Comparison of ENCODE assay signal across 18 mouse cellular contexts in the genomic region with DNA sequence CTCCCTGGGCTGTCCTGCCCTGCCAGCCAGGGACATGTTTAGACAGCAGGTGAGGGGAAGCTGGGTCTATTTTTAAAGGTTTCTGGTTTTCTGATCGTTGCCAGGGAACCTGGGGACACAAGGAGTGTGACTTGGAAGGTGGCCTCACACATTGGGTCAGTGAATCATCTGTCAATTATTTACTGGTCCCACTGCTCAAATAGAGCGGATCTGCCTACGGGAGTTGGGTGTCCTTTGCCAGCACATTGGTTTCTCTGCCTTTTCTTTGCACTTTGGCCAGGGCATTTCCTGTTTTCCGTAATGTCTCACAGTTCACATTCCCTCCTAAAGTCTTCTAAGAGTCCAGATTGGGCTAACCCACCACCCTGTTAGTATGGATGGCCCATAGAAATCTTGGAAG.
DNase-seq lines count a peak whose midpoint lies in the region; ATAC-seq and TF ChIP-seq lines count a peak whose summit lies in the region.
"Had no signal": no experiment of that assay in that cellular context is flagged by ENCODE, and none has a peak within 500 bp of the region (broad histone marks: within the 10 kb centered on the region; RNA-seq: fewer than 3 reads in every experiment).

No protein-coding gene starts in this region.

- no peak overlapping the region for H3K9ac ChIP-seq in liver, embryonic 12.5 days
- H3K9ac ChIP-seq in kidney, embryonic 15.5 days, result no peak overlapping the region
- H3K9ac ChIP-seq in liver, embryonic 13.5 days, result no peak overlapping the region
- no peak overlapping the region for H3K9ac ChIP-seq in stomach, postnatal 0 days (ENCODE audit: low read length)
- H3K9ac ChIP-seq: forebrain, embryonic 12.5 days; heart, embryonic 13.5 days; hindbrain, embryonic 14.5 days had no signal

- WGBS in liver, embryonic 12.5 days (ENCODE audit: insufficient replicate concordance), result 51% methylated on average over 4 of the region's 4 CpGs
- WGBS in kidney, embryonic 15.5 days, result 59% methylated on average over 4 of the region's 4 CpGs
- 45% methylated on average over 4 of the region's 4 CpGs for WGBS in liver, embryonic 13.5 days (ENCODE audit: insufficient replicate concordance)
- WGBS in stomach, postnatal 0 days, result 55% methylated on average over 4 of the region's 4 CpGs

- TF ChIP-seq EP300 in stomach, postnatal 0 days (optimal IDR thresholded peaks at IDR 0.05), result no peak

- DNase-seq in liver, result no peak
- DNase-seq in liver, embryonic 13.5 days, result no peak
- no peak for DNase-seq in layer of hippocampus, adult 2 months (ENCODE audit: low spot score in 2 of 2)
- no peak for DNase-seq in stomach, postnatal 0 days (ENCODE audit: low spot score)
- no peak for DNase-seq in adrenal gland, adult 2 months
- DNase-seq: adrenal gland, postnatal 10 days; gastrocnemius, postnatal 10 days; heart, adult 18-20 months; heart, postnatal 36 days; lung, adult 2 months; thymus, postnatal 25 days had no signal

- H3K36me3 ChIP-seq in liver, embryonic 12.5 days, result no peaks in the 10 kb centered on the region
- no peaks in the 10 kb centered on the region for H3K36me3 ChIP-seq in kidney, embryonic 15.5 days
- no peaks in the 10 kb centered on the region for H3K36me3 ChIP-seq in liver, embryonic 13.5 days
- no peaks in the 10 kb centered on the region for H3K36me3 ChIP-seq in stomach, postnatal 0 days (ENCODE audit: control insufficient read depth, insufficient read depth, low read length)
- H3K36me3 ChIP-seq: forebrain, embryonic 12.5 days; heart, embryonic 13.5 days; limb, embryonic 10.5 days had no signal

- no peak overlapping the region for H3K27ac ChIP-seq in liver, embryonic 12.5 days
- H3K27ac ChIP-seq in kidney, embryonic 15.5 days, result no peak overlapping the region
- H3K27ac ChIP-seq in liver, embryonic 13.5 days, result peak overlapping the region; percentile 31; the same call in 1 of the 2 replicates
- H3K27ac ChIP-seq in layer of hippocampus, adult 2 months, result no peak overlapping the region
- no peak overlapping the region for H3K27ac ChIP-seq in stomach, postnatal 0 days (replicated peaks)
- H3K27ac ChIP-seq: forebrain, embryonic 12.5 days; heart, embryonic 13.5 days; hindbrain, embryonic 14.5 days; left cerebral cortex, adult 2 months; limb, embryonic 10.5 days had no signal

- no peak for TF ChIP-seq CTCF in layer of hippocampus, adult 2 months (conservative IDR thresholded peaks at IDR 0.05)
- no peak for TF ChIP-seq CTCF in stomach, postnatal 0 days (IDR thresholded peaks at IDR 0.05; ENCODE audit: low read depth)

- H3K4me1 ChIP-seq in liver, embryonic 12.5 days, result no peaks in the 10 kb centered on the region
- H3K4me1 ChIP-seq in kidney, embryonic 15.5 days, result peaks cover 6% of the 10 kb centered on the region
- H3K4me1 ChIP-seq in liver, embryonic 13.5 days (replicated peaks), result no peaks in the 10 kb centered on the region
- H3K4me1 ChIP-seq in stomach, postnatal 0 days (replicated peaks; ENCODE audit: control insufficient read depth, insufficient read depth), result no peaks in the 10 kb centered on the region
- H3K4me1 ChIP-seq: heart, embryonic 13.5 days had no signal

- no peaks in the 10 kb centered on the region for H3K9me3 ChIP-seq in liver, embryonic 12.5 days (replicated peaks)
- no peaks in the 10 kb centered on the region for H3K9me3 ChIP-seq in kidney, embryonic 15.5 days (replicated peaks)
- H3K9me3 ChIP-seq in liver, embryonic 13.5 days (replicated peaks), result no peaks in the 10 kb centered on the region
- no peaks in the 10 kb centered on the region for H3K9me3 ChIP-seq in stomach, postnatal 0 days (ENCODE audit: control insufficient read depth, low read length)
- H3K9me3 ChIP-seq: forebrain, embryonic 12.5 days; heart, embryonic 13.5 days; limb, embryonic 10.5 days had no signal

- no peak overlapping the region for H3K4me3 ChIP-seq in liver, embryonic 12.5 days
- no peak overlapping the region for H3K4me3 ChIP-seq in kidney, embryonic 15.5 days (replicated peaks)
- H3K4me3 ChIP-seq in liver, embryonic 13.5 days (replicated peaks), result no peak overlapping the region
- H3K4me3 ChIP-seq in layer of hippocampus, adult 2 months, result no peak overlapping the region
- H3K4me3 ChIP-seq in stomach, postnatal 0 days (ENCODE audit: low read depth, low read length), result no peak overlapping the region
- H3K4me3 ChIP-seq: forebrain, embryonic 12.5 days; heart, embryonic 13.5 days; left cerebral cortex, adult 2 months; limb, embryonic 10.5 days had no signal

- no peak overlapping the region for H3K4me2 ChIP-seq in liver, embryonic 12.5 days
- no peak overlapping the region for H3K4me2 ChIP-seq in kidney, embryonic 15.5 days
- H3K4me2 ChIP-seq in liver, embryonic 13.5 days, result no peak overlapping the region
- no peak overlapping the region for H3K4me2 ChIP-seq in stomach, postnatal 0 days (replicated peaks; ENCODE audit: low read depth)
- H3K4me2 ChIP-seq: forebrain, embryonic 12.5 days; heart, embryonic 13.5 days; hindbrain, embryonic 14.5 days had no signal

- H3K27me3 ChIP-seq in liver, embryonic 12.5 days (replicated peaks), result no peaks in the 10 kb centered on the region
- no peaks in the 10 kb centered on the region for H3K27me3 ChIP-seq in kidney, embryonic 15.5 days
- no peaks in the 10 kb centered on the region for H3K27me3 ChIP-seq in liver, embryonic 13.5 days
- no peaks in the 10 kb centered on the region for H3K27me3 ChIP-seq in stomach, postnatal 0 days (ENCODE audit: control insufficient read depth, insufficient read depth, low read length)
- H3K27me3 ChIP-seq: heart, embryonic 13.5 days had no signal

- ATAC-seq in liver, embryonic 12.5 days, result 0 out of 2 replicates have a peak, but pooled peaks have one; percentile 37
- peak; percentile 33; the same call in 1 of the 2 replicates for ATAC-seq in kidney, embryonic 15.5 days (replicated peaks; ENCODE audit: low FRiP score)
- ATAC-seq in liver, embryonic 13.5 days (ENCODE audit: low read depth), result peak; percentile 50; the same call in 1 of the 2 replicates
- ATAC-seq in stomach, postnatal 0 days (ENCODE audit: low FRiP score, low TSS enrichment), result no peak
